Mouse (Mus musculus) stomach, embryonic 14.5 days (tissue): Measurements from ENCODE around the gene Sorcs2. TPM values are rescaled to one million over a fixed set of nuclear protein-coding genes. Genes with fewer than 3 reads are reported as not detected.

Experiments
- ATAC-seq: fragments of 200-750 bp; cut with Nextera tagmentation; 2 replicates; pipeline ENCODE4 v1.8.0; 2017; ENCODE audit warnings: low read depth, moderate TSS enrichment; ENCODE audit not compliant: insufficient number of reproducible peaks, insufficient read depth, low FRiP score
- H3K27ac ChIP-seq: fragments of 300-500 bp; sonication (generic); 2 replicates; pipeline ENCODE4 v1.5.1; 2014; ENCODE audit warnings: mild to moderate bottlenecking, low read length, moderate library complexity, mixed read lengths
- H3K27me3 ChIP-seq: fragments of 300-500 bp; sonication (generic); 2 replicates; pipeline ENCODE4 v1.6.1; 2014; ENCODE audit warnings: low read length, control low read depth, mixed read lengths; ENCODE audit not compliant: control insufficient read depth, insufficient read depth
- H3K36me3 ChIP-seq: fragments of 300-500 bp; sonication (generic); 2 replicates; pipeline ENCODE4 v1.6.1; 2014; ENCODE audit warnings: mild to moderate bottlenecking, control low read depth, low read length, moderate library complexity, mixed read lengths; ENCODE audit not compliant: control insufficient read depth, insufficient read depth
- H3K4me1 ChIP-seq: fragments of 300-500 bp; sonication (generic); 2 replicates; pipeline ENCODE4 v1.6.1; 2014; ENCODE audit warnings: low read length, control low read depth, mixed read lengths; ENCODE audit not compliant: control insufficient read depth, insufficient read depth
- H3K4me2 ChIP-seq: fragments of 300-500 bp; sonication (generic); replicated peaks from 2 replicates; pipeline ENCODE4 v1.6.1; 2014; ENCODE audit warnings: low read depth, low read length, control low read depth
- H3K4me3 ChIP-seq: fragments of 300-500 bp; sonication (generic); 2 replicates; pipeline ENCODE4 v1.5.1; 2014; ENCODE audit warnings: low read depth, low read length, control low read depth
- H3K9ac ChIP-seq: fragments of 300-500 bp; sonication (generic); replicated peaks from 2 replicates; pipeline ENCODE4 v1.6.1; 2014; ENCODE audit warnings: low read depth, mild to moderate bottlenecking, control low read depth, low read length, moderate library complexity, mixed read lengths
- H3K9me3 ChIP-seq: fragments of 300-500 bp; sonication (generic); 2 replicates; pipeline ENCODE4 v1.6.1; 2016; ENCODE audit warnings: low read depth, low read length, control low read depth; ENCODE audit not compliant: control insufficient read depth
- WGBS: fragments of 180-500 bp; shearing (Covaris S2); extraction: QIAGEN DNeasy Blood & Tissue Kit; methylation state at CpG from one replicate; pipeline ENCODE4 v1.1.7; 2014; 5-methylcytosine and 5-hydroxymethylcytosine counted together
- polyA plus RNA-seq: library from polyadenylated mRNA; unstranded; fragments of >200 nt; fragmentation: Nextera tagmentation; extraction: Ambion mirVana; gene quantifications from 2 replicates; pipeline ENCODE4 v1.2.1, GENCODE M21; 2014

Gene Sorcs2
- polyA plus RNA-seq, 1 experiment from 2014 or later: 14.5 TPM

- no peaks in the 10 kb centered on the region for H3K9me3 ChIP-seq
- no peak for ATAC-seq
- H3K27me3 ChIP-seq: no peaks in the 10 kb centered on the region
- no peak overlapping the region for H3K4me2 ChIP-seq
- 47% methylated on average over 8 of the region's 8 CpGs for WGBS
- peaks cover 4% of the 10 kb centered on the region for H3K4me1 ChIP-seq
- no peak overlapping the region for H3K9ac ChIP-seq
- H3K4me3 ChIP-seq: no peak overlapping the region
- no peaks in the 10 kb centered on the region for H3K36me3 ChIP-seq
- H3K27ac ChIP-seq: no peak overlapping the region
Observed at GRCm38 (mm10) chr5:36130393-36131011, 267.4 kb downstream of the Sorcs2 start.

DNA sequence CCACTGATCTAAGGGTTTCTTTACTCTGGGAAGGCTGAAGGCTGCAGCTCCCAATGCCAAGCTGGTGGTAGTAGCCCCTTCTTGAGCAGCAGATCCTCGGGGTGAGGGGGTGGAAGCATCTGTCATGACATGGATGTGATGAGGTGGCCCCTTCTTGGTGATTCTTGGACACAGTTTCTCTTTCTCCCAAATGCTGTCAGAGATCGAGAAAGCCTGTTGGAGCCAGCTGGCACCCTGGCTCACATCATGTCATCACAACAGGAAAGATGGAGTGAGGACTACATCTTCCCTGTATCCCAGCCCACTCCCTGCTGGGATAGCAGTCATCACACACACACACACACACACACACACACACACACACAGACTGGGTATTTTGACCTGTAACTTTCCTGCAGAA is 268.3 kb downstream of the Sorcs2 start:
- no peak overlapping the region for H3K4me2 ChIP-seq
- ATAC-seq: no peak
- H3K9me3 ChIP-seq: no peaks in the 10 kb centered on the region
- no peak overlapping the region for H3K4me3 ChIP-seq
- H3K4me1 ChIP-seq: peaks cover 7% of the 10 kb centered on the region
- no peak overlapping the region for H3K9ac ChIP-seq
- no peak overlapping the region for H3K27ac ChIP-seq
- WGBS: 60% methylated on average over 2 of the region's 2 CpGs
- H3K27me3 ChIP-seq: no peaks in the 10 kb centered on the region
- no peaks in the 10 kb centered on the region for H3K36me3 ChIP-seq

- no peak overlapping the region for H3K4me2 ChIP-seq
Observed at GRCm38 (mm10) chr5:36128513-36128912, 269.4 kb downstream of the Sorcs2 start.

DNA sequence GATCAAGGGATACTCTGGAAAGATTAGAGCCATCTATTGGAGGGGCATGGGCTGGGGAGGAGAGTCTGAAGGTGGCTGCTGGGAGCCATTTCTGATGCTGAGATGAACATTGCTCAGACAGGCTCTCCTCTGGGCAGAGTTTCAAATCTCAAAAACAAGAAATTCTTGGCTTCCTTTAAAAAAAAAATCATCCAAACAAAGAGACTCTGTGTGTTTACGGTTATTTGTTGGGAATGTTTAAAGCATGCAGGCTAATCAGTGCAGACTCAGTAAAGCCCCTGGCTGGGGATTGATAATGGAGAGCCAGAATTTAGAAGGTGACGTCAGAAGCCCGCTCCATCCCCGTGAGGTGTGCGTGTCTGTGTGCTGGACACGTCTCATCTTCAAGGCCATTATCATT is 272.9 kb downstream of the Sorcs2 start:
- H3K4me2 ChIP-seq: no peak overlapping the region
- no peak overlapping the region for H3K27ac ChIP-seq
- WGBS: 61% methylated on average over 6 of the region's 6 CpGs
- peaks cover 29% of the 10 kb centered on the region for H3K4me1 ChIP-seq
- no peaks in the 10 kb centered on the region for H3K27me3 ChIP-seq
- H3K9ac ChIP-seq: no peak overlapping the region
- no peaks in the 10 kb centered on the region for H3K9me3 ChIP-seq
- H3K4me3 ChIP-seq: no peak overlapping the region
- ATAC-seq: no peak
- H3K36me3 ChIP-seq: no peaks in the 10 kb centered on the region

More at GRCm38 (mm10) chr5:36128513-36128912, 269.4 kb downstream of the Sorcs2 start:
- H3K9me3 ChIP-seq: no peaks in the 10 kb centered on the region
- no peak overlapping the region for H3K27ac ChIP-seq
- no peaks in the 10 kb centered on the region for H3K27me3 ChIP-seq
- H3K36me3 ChIP-seq: no peaks in the 10 kb centered on the region
- ATAC-seq: no peak
- no peak overlapping the region for H3K9ac ChIP-seq
- WGBS: 49% methylated on average over 3 of the region's 3 CpGs
- peaks cover 8% of the 10 kb centered on the region for H3K4me1 ChIP-seq
- no peak overlapping the region for H3K4me3 ChIP-seq

- peaks cover 25% of the 10 kb centered on the region; the same call in 1 of the 2 replicates for H3K4me1 ChIP-seq
- H3K4me3 ChIP-seq: no peak overlapping the region
- no peaks in the 10 kb centered on the region for H3K9me3 ChIP-seq
- WGBS: 44% methylated on average over 10 of the region's 10 CpGs
- no peaks in the 10 kb centered on the region for H3K27me3 ChIP-seq
- no peak for ATAC-seq
- no peak overlapping the region; the same call in 1 of the 2 replicates for H3K27ac ChIP-seq
- H3K4me2 ChIP-seq: no peak overlapping the region
- no peaks in the 10 kb centered on the region for H3K36me3 ChIP-seq
- no peak overlapping the region for H3K9ac ChIP-seq
Observed at GRCm38 (mm10) chr5:36122987-36123386, 275.0 kb downstream of the Sorcs2 start.

- no peak; the same call in 1 of the 2 replicates for ATAC-seq
- 9% methylated on average over 3 of the region's 3 CpGs for WGBS
- H3K36me3 ChIP-seq: no peaks in the 10 kb centered on the region
- no peaks in the 10 kb centered on the region for H3K9me3 ChIP-seq
- no peak overlapping the region for H3K4me3 ChIP-seq
- H3K4me2 ChIP-seq: no peak overlapping the region
- H3K9ac ChIP-seq: no peak overlapping the region
- H3K27me3 ChIP-seq: no peaks in the 10 kb centered on the region
- peaks cover 25% of the 10 kb centered on the region; the same call in 1 of the 2 replicates for H3K4me1 ChIP-seq
- no peak overlapping the region for H3K27ac ChIP-seq
Observed at GRCm38 (mm10) chr5:36120931-36121341, 277.0 kb downstream of the Sorcs2 start.

- H3K4me1 ChIP-seq: peaks cover 17% of the 10 kb centered on the region; the same call in 1 of the 2 replicates
Observed at GRCm38 (mm10) chr5:36118061-36118460, 279.9 kb downstream of the Sorcs2 start.

GRCm38 (mm10) chr5:36115519-36115918 is 282.4 kb downstream of the Sorcs2 start:
- H3K4me2 ChIP-seq: no peak overlapping the region
- no peaks in the 10 kb centered on the region for H3K36me3 ChIP-seq
- H3K9me3 ChIP-seq: no peaks in the 10 kb centered on the region
- H3K4me1 ChIP-seq: no peaks in the 10 kb centered on the region
- H3K9ac ChIP-seq: no peak overlapping the region
- ATAC-seq: no peak
- no peak overlapping the region for H3K27ac ChIP-seq
- H3K27me3 ChIP-seq: no peaks in the 10 kb centered on the region
- no peak overlapping the region for H3K4me3 ChIP-seq
- WGBS: 69% methylated on average over 7 of the region's 7 CpGs

More at GRCm38 (mm10) chr5:36118061-36118460, 279.9 kb downstream of the Sorcs2 start:
- no peak for ATAC-seq
- H3K36me3 ChIP-seq: no peaks in the 10 kb centered on the region
- no peaks in the 10 kb centered on the region for H3K27me3 ChIP-seq
- H3K4me3 ChIP-seq: no peak overlapping the region
- H3K4me2 ChIP-seq: no peak overlapping the region
- no peak overlapping the region for H3K9ac ChIP-seq
- WGBS: 53% methylated on average over 5 of the region's 5 CpGs
- no peaks in the 10 kb centered on the region for H3K9me3 ChIP-seq
- no peak overlapping the region for H3K27ac ChIP-seq

DNA sequence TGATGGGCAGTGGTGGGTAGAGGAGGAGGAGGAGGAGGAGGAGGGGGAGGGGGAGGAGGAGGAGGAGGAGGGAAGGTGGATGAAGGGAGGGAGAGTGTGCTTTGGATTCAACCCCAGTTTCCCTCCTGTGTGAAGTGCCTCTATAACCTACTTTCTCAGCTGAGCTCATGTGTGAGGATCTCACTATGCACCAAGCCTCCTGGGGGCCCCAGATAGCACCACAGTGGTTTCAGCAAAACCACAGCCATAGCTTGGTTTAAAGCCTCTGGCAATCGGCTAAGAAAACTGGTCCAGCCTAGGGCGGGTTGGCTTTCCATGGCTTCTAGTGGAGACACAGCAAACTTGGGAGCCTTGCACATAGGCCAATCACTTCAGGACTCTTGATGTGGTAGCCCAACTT is 284.2 kb downstream of the Sorcs2 start:
- Histone ChIP-seq H3K27ac (no peak overlapping the region), H3K4me3 (no peak overlapping the region), H3K4me1 (no peaks in the 10 kb centered on the region), H3K36me3 (no peaks in the 10 kb centered on the region), H3K9ac (no peak overlapping the region), H3K4me2 (no peak overlapping the region), H3K9me3 (no peaks in the 10 kb centered on the region), H3K27me3 (no peaks in the 10 kb centered on the region)
- 87% methylated on average over 2 of the region's 2 CpGs for WGBS
- ATAC-seq: no peak
